Mouse (Mus musculus) cerebellum, postnatal 4 days (tissue): ENCODE results near the gene Chrnd.

Experiments
- DNase-seq, 2 experiments: peaks; one replicate each; pipeline ENCODE4 v3.0.0; 2022; ENCODE audit warnings: low spot score in 2 of 2, mixed read lengths in 1 of 2

Gene Chrnd

DNA sequence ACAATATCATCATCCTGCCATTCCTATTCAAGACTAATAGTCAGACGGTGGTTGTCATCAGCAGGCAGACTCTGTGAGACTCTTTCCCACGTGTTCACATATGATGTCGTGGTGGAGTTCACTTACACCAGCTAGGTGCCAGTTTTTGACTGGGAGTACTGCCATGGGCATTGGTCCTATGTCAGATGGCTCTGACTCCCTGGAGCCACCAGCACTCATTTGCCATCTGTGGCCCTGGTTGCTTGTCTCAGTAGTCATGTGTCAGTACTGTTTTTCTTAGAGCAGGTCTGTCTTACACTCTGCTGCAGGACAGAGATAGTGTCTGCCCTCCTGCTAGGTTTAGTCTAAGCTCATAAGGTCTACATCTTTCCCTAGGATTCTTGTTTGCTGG is 36.7 kb downstream of the Chrnd start:
- DNase-seq = peak in 1 of 2 experiments; percentile 31

DNA sequence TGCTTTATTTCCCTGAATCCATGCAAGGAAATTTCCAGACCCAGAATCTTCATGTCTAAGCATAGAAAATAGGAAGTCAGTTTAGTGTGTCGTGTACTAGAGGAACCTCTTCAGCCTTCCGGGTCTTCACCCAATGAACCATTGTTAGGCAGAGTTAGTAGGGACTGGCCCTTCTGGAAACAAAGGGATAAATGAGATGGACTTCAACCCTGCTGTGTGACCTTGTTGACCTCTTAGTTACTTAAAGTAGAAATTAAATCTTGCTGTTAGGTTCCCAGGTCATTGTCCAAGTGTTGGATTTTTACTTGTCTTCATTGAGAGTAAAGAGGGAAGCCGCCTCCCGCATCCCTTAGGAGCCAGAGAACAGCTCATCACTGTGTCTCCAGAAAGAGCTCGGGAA is 40.2 kb downstream of the Chrnd start:
- no peak for DNase-seq

DNA sequence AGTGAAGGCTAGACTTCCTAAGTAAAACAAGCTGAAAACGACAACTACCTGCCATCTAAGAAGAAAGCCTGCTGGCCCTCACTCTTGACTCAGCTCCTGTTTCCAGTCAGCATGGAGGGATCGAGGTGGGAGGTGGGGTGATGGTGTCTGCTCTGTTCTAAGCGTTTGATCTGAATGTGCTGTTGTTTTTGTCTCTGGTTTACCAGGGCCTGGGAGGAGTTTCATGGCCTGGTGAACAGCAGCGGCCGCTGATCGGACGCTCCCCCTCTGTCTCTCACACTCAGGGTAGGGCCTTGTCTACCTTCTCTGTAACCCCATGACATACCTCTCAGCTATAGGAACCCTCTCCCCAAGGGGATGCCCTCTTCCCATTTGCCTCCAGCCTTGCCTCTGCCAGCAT is 41.8 kb downstream of the Chrnd start:
- no peak for DNase-seq

DNA sequence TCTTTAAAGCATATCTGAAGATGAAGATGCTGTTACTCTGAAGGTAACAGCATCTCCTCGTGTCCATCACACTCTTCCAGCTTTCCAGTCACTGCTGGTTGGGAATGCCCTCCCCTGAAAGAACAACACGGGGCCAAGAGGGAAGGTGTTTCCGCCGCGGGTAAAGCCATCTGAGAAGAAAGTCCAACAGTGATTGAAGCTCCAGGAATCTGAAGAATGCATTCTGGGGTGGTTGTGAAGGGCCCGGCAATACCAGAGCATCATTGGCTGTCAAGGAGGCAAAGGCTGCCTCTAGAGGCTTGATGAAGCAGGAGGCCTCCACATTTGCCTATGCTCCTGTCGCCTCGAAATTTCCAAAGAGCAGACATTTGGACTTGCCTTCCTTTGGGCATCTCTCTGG is 48.6 kb downstream of the Chrnd start:
- DNase-seq = no peak

DNA sequence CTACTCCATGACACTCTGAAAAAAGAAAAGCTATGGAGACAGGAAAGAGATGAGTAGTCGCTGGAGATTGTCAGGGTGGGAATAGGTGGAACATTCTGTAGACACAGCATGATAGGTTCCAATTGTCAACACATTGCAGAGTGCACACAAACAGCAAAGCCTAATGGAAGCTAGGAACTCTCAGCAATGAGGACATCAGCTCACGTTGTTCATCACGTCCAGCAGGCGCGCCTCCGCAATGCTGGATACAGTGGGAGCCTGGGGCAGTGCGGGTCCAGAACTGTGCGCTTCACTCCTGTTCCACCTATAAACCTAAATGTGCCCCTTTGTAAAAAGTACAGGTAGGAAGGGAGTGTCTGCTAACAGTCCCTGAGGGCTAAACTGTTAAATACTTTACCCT is 52.6 kb downstream of the Chrnd start:
- no peak for DNase-seq

DNA sequence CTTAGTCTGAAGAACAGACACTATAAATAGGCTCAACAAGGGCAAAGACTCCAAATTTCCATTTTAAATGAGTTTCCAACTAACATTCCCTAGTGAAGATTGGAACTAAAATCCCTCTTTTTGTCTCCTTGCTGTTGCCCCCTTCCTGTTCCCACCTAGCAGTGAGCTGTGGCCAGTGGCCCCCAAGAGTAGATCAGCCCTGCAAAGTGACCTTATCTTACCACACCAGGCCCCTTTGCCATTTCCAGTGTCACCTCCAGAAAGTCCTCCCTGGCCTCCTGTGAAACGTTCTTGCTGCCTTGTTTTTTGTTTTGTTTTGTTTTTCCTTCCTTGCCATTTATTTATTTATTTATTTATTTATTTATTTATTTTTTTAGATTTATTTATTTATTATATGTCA is 55.0 kb downstream of the Chrnd start:
- DNase-seq = no peak

DNA sequence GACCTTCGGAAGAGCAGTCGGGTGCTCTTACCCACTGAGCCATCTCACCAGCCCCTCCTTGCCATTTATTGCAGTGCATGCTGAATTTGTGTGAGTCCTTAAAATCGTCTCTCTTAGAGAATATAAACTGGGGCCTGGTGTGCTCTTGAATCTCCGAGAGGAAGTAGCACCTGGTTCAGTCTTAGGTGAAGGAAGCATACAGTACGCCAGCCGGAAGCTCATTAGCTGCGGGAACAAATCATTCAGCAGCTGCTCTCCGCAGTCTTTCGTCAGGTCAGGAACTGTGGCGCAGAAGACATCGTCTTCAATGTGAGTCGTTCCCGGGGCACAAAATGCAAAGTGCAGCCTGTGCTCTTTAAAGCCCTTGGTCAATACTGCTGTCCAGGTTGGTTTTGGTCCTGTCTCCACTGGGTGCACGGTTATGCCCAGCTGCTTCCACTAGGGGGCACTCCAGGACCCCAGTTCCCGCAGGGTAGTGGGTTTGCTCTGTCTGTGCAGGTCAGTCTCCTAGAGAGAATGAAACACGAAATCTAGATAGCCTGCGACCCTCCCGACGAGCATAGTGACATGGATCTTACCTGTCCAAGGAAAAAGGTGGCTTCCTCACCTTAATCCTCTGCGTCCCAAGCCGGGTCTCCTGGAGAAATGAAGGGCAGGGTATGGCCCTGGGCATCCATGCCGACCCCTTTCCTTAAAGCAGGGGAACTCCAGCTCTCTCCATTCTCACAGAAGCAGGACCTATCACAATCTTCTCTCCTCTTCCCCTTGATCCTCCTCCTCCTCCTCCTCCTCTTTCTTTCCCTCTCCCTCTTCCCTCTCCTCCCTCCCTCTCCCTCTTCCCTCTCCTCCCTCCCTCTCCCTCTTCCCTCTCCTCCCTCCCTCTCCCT is 55.8 kb downstream of the Chrnd start:
- peak; percentile 85 to 92 for DNase-seq
